12 mouse cellular contexts compared by ENCODE assay signal in genomic region chr7:135769082-135769673, GRCm38 (mm10). TPM values are rescaled to one million over a fixed set of nuclear protein-coding genes. Genes with fewer than 3 reads are reported as not detected.
DNase-seq lines count a peak whose midpoint lies in the region; ATAC-seq and TF ChIP-seq lines count a peak whose summit lies in the region.
"Had no signal": no experiment of that assay in that cellular context is flagged by ENCODE, and none has a peak within 500 bp of the region (broad histone marks: within the 10 kb centered on the region; RNA-seq: fewer than 3 reads in every experiment).

No protein-coding gene starts in this region.

- H3K27me3 ChIP-seq in hindbrain, embryonic 14.5 days (ENCODE audit: control insufficient read depth, insufficient read depth, low read length) = no peaks in the 10 kb centered on the region
- no peaks in the 10 kb centered on the region for H3K27me3 ChIP-seq in hindbrain, embryonic 11.5 days (ENCODE audit: control insufficient read depth, insufficient read depth, low read length)
- H3K27me3 ChIP-seq in lung, postnatal 0 days (replicated peaks; ENCODE audit: insufficient read depth, low read length) = no peaks in the 10 kb centered on the region
- no peaks in the 10 kb centered on the region for H3K27me3 ChIP-seq in forebrain, embryonic 14.5 days (replicated peaks; ENCODE audit: control insufficient read depth, insufficient read depth, low read length)
- no peaks in the 10 kb centered on the region for H3K27me3 ChIP-seq in limb, embryonic 15.5 days
- H3K27me3 ChIP-seq: heart, embryonic 13.5 days had no signal

- 0 out of 2 replicates have a peak, but pooled peaks have one; percentile 31 for ATAC-seq in hindbrain, embryonic 14.5 days (ENCODE audit: low FRiP score)
- no peak for ATAC-seq in hindbrain, embryonic 11.5 days (ENCODE audit: low FRiP score)
- ATAC-seq in lung, postnatal 0 days = peak; percentile 76
- ATAC-seq in forebrain, embryonic 14.5 days = peak; percentile 40
- no peak for ATAC-seq in limb, embryonic 15.5 days (ENCODE audit: insufficient number of reproducible peaks, low FRiP score, low TSS enrichment, low read depth)
- ATAC-seq: activated CD4-positive, CD25-positive, alpha-beta regulatory T cell, adult 4 months had no signal

- DNase-seq in hindbrain, embryonic 14.5 days (ENCODE audit: low spot score) = peak; percentile 49
- no peak for DNase-seq in hindbrain, embryonic 11.5 days (ENCODE audit: low spot score)
- DNase-seq in lung, postnatal 0 days (ENCODE audit: low spot score) = peak; percentile 53
- DNase-seq in lung, postnatal 10 days = no peak
- DNase-seq in forebrain, embryonic 14.5 days (ENCODE audit: low spot score) = peak; percentile 65
- no peak for DNase-seq in thymus, postnatal 25 days
- no peak for DNase-seq in natural killer cell, adult 2 months (ENCODE audit: low spot score in 2 of 2)

- TF ChIP-seq EP300 in lung, postnatal 0 days (IDR thresholded peaks at IDR 0.05) = 0 out of 2 replicates have a peak, but pooled peaks have one; percentile 38

- WGBS in hindbrain, embryonic 14.5 days = 54% methylated on average over 21 of the region's 21 CpGs
- WGBS in hindbrain, embryonic 11.5 days = 85% methylated on average over 21 of the region's 21 CpGs
- 43% methylated on average over 21 of the region's 21 CpGs for WGBS in lung, postnatal 0 days
- WGBS in forebrain, embryonic 14.5 days = 34% methylated on average over 21 of the region's 21 CpGs
- 36% methylated on average over 21 of the region's 21 CpGs for WGBS in limb, embryonic 15.5 days

- no peak overlapping the region for H3K9ac ChIP-seq in hindbrain, embryonic 14.5 days
- H3K9ac ChIP-seq in hindbrain, embryonic 11.5 days (ENCODE audit: low read depth, low read length) = no peak overlapping the region
- H3K9ac ChIP-seq in lung, postnatal 0 days (replicated peaks; ENCODE audit: low read depth) = no peak overlapping the region
- no peak overlapping the region for H3K9ac ChIP-seq in forebrain, embryonic 14.5 days (ENCODE audit: low read length)
- H3K9ac ChIP-seq in limb, embryonic 15.5 days = no peak overlapping the region
- H3K9ac ChIP-seq: heart, embryonic 13.5 days had no signal

- H3K27ac ChIP-seq in hindbrain, embryonic 14.5 days = peak overlapping the region; percentile 20; the same call in 1 of the 2 replicates
- no peak overlapping the region for H3K27ac ChIP-seq in hindbrain, embryonic 11.5 days (ENCODE audit: low read depth, low read length)
- H3K27ac ChIP-seq in lung, postnatal 0 days (ENCODE audit: low read length) = no peak overlapping the region
- no peak overlapping the region for H3K27ac ChIP-seq in forebrain, embryonic 14.5 days (ENCODE audit: low read depth, low read length)
- H3K27ac ChIP-seq in limb, embryonic 15.5 days = peak overlapping the region; percentile 8; the same call in 1 of the 2 replicates
- H3K27ac ChIP-seq: gastrocnemius, adult 2 months; heart, embryonic 13.5 days had no signal

- no peaks in the 10 kb centered on the region for H3K9me3 ChIP-seq in hindbrain, embryonic 14.5 days (ENCODE audit: control insufficient read depth, low read length)
- H3K9me3 ChIP-seq in hindbrain, embryonic 11.5 days (ENCODE audit: control insufficient read depth, low read length) = no peaks in the 10 kb centered on the region
- H3K9me3 ChIP-seq in lung, postnatal 0 days (ENCODE audit: low read length) = no peaks in the 10 kb centered on the region
- no peaks in the 10 kb centered on the region for H3K9me3 ChIP-seq in forebrain, embryonic 14.5 days (replicated peaks; ENCODE audit: control insufficient read depth, low read length)
- H3K9me3 ChIP-seq in limb, embryonic 15.5 days = no peaks in the 10 kb centered on the region
- H3K9me3 ChIP-seq: heart, embryonic 13.5 days had no signal

- H3K36me3 ChIP-seq in hindbrain, embryonic 14.5 days (replicated peaks; ENCODE audit: control insufficient read depth, insufficient read depth) = no peaks in the 10 kb centered on the region
- H3K36me3 ChIP-seq in hindbrain, embryonic 11.5 days (ENCODE audit: control insufficient read depth, insufficient read depth, low read length) = no peaks in the 10 kb centered on the region
- H3K36me3 ChIP-seq in lung, postnatal 0 days (ENCODE audit: insufficient read depth, low read length) = no peaks in the 10 kb centered on the region
- H3K36me3 ChIP-seq in forebrain, embryonic 14.5 days (ENCODE audit: control insufficient read depth, insufficient read depth, low read length) = no peaks in the 10 kb centered on the region
- no peaks in the 10 kb centered on the region for H3K36me3 ChIP-seq in limb, embryonic 15.5 days
- H3K36me3 ChIP-seq: heart, embryonic 13.5 days had no signal

- H3K4me3 ChIP-seq in hindbrain, embryonic 14.5 days (replicated peaks; ENCODE audit: low read length) = no peak overlapping the region
- no peak overlapping the region for H3K4me3 ChIP-seq in hindbrain, embryonic 11.5 days (ENCODE audit: low read depth, low read length)
- no peak overlapping the region for H3K4me3 ChIP-seq in lung, postnatal 0 days (ENCODE audit: low read depth, low read length)
- H3K4me3 ChIP-seq in forebrain, embryonic 14.5 days (ENCODE audit: low read depth, low read length) = no peak overlapping the region
- H3K4me3 ChIP-seq in limb, embryonic 15.5 days = no peak overlapping the region
- H3K4me3 ChIP-seq: gastrocnemius, adult 2 months; heart, embryonic 13.5 days had no signal

- TF ChIP-seq CTCF in lung, postnatal 0 days (IDR thresholded peaks at IDR 0.05) = no peak

- H3K4me2 ChIP-seq in hindbrain, embryonic 14.5 days (replicated peaks) = no peak overlapping the region
- no peak overlapping the region for H3K4me2 ChIP-seq in hindbrain, embryonic 11.5 days (replicated peaks; ENCODE audit: low read depth, low read length)
- H3K4me2 ChIP-seq in lung, postnatal 0 days (replicated peaks; ENCODE audit: low read depth, low read length) = 0 out of 2 replicates have a peak overlapping the region, but pooled peaks have one; percentile 4
- H3K4me2 ChIP-seq in forebrain, embryonic 14.5 days (ENCODE audit: low read length) = no peak overlapping the region
- H3K4me2 ChIP-seq in limb, embryonic 15.5 days = 0 out of 2 replicates have a peak overlapping the region, but pooled peaks have one; percentile 2
- H3K4me2 ChIP-seq: heart, embryonic 13.5 days; liver, embryonic 11.5 days had no signal

- H3K4me1 ChIP-seq in hindbrain, embryonic 14.5 days (replicated peaks; ENCODE audit: control insufficient read depth, insufficient read depth, low read length) = peaks cover 12% of the 10 kb centered on the region
- no peaks in the 10 kb centered on the region for H3K4me1 ChIP-seq in hindbrain, embryonic 11.5 days (replicated peaks; ENCODE audit: control insufficient read depth, insufficient read depth, low read length)
- H3K4me1 ChIP-seq in lung, postnatal 0 days (ENCODE audit: insufficient read depth, low read depth, low read length) = no peaks in the 10 kb centered on the region
- H3K4me1 ChIP-seq in forebrain, embryonic 14.5 days (ENCODE audit: control insufficient read depth, insufficient read depth, low read length) = peaks cover 5% of the 10 kb centered on the region
- peaks cover 7% of the 10 kb centered on the region for H3K4me1 ChIP-seq in limb, embryonic 15.5 days

RNA-seq across cellular contexts. Expression of gene Mki67, which starts 53.0 kb away (rescaled TPM):
- 7.2 and 9.4 TPM in 2 replicates for polyA plus RNA-seq in hindbrain, embryonic 14.5 days (2014; fragmentation: Nextera tagmentation; extraction: Ambion mirVana)
- 49.7 and 57.5 TPM in 2 replicates for polyA plus RNA-seq in hindbrain, embryonic 11.5 days (2014; fragmentation: Nextera tagmentation; extraction: Ambion mirVana)
- polyA plus RNA-seq in lung, postnatal 0 days (2015; fragmentation: Nextera tagmentation; extraction: Ambion mirVana) = 2.8 and 4.7 TPM in 2 replicates
- 22.9 and 28.8 TPM in 2 replicates for polyA plus RNA-seq in forebrain, embryonic 14.5 days (2014; fragmentation: Nextera tagmentation; extraction: Ambion mirVana)
- 30.4 and 35.2 TPM in 2 replicates for polyA plus RNA-seq in limb, embryonic 15.5 days (2015; fragmentation: Nextera tagmentation; extraction: Ambion mirVana)

Comparison
In these comparisons a context has a peak if more than half of its experiments do, and no peak if none do; other contexts are left out.
1. ATAC-seq: peak in hindbrain, embryonic 14.5 days (single experiment), lung, postnatal 0 days (single experiment) and forebrain, embryonic 14.5 days (single experiment); none in hindbrain, embryonic 11.5 days (single experiment) and limb, embryonic 15.5 days (single experiment).
2. DNase-seq: peak in hindbrain, embryonic 14.5 days (single experiment), lung, postnatal 0 days (single experiment) and forebrain, embryonic 14.5 days (single experiment); none in hindbrain, embryonic 11.5 days (single experiment), lung, postnatal 10 days (single experiment), thymus, postnatal 25 days (single experiment) and natural killer cell, adult 2 months (0 of 2).
3. H3K27ac ChIP-seq: peak in hindbrain, embryonic 14.5 days (single experiment) and limb, embryonic 15.5 days (single experiment); none in hindbrain, embryonic 11.5 days (single experiment), lung, postnatal 0 days (single experiment) and forebrain, embryonic 14.5 days (single experiment).
4. H3K4me2 ChIP-seq: peak in lung, postnatal 0 days (single experiment) and limb, embryonic 15.5 days (single experiment); none in hindbrain, embryonic 14.5 days (single experiment), hindbrain, embryonic 11.5 days (single experiment) and forebrain, embryonic 14.5 days (single experiment).